Mouse (Mus musculus) testis, postnatal 10 days (tissue): ENCODE results near the gene Stk35.
"Not testable (repeated sequence)": the region's sequence is repeated elsewhere in the genome, so short reads cannot be mapped to it uniquely, and the experiment has no call there.

Source experiments
- DNase-seq: peaks from one replicate; pipeline ENCODE4 v3.0.0; 2021; ENCODE audit warnings: low spot score

Stk35 gene

DNA sequence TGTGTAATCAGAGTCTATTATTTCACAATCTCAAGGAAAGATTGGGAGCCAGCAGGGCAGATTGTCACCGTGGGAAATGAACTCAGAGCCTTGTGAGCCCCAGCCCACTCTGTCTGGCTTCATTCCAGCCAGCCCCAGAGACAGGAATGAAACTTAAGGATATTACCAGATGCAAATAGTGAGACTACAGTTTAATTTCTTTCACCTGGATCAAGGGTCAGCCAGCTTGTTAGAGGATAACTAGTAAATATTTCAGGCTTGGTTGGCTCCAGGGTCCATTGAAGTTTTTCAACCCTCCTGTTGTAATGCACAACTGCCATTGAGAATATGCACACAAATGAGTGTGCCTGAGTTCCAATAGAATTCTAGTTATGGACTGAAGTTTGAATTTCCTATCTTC is 36.6 kb downstream of the Stk35 start:
- DNase-seq: no peak

DNA sequence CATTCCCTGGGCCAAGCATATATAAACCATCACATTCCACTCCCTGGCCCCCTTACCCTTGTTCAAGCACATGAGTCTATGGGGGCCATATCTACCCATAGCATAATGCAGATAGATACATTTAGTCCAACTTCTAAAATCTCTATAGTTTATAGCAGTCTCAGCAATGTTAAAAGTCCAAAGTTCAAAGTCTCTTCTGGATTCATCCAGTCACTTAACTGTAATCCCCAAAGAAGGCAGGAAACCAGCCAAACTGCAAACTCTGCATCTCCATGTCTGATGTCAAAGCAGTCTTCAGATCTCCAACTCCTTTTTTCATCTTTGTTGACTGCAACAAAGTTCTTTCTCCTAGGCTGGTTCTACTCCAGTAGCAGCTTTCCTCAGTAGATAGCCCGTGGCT is 38.0 kb downstream of the Stk35 start:
- no peak for DNase-seq

DNA sequence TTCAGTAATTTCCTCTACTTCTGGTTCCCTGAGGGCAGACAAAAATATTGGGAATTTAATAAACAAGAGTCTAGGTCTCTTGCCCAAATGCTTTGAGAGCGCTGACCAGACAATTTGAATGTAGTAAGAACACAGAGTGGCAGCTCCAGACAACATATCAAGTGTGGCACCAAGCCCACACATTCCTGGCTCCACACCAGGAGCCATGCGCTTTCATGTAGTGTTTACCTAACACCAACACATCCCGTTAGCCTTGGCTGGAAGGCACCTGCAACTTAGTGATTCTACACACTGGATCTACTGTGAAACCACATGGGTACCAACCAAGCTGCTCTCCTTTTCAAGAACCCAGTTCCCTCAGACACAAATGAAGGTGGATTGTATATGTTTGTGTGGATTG is 45.5 kb downstream of the Stk35 start:
- DNase-seq: no peak

DNA sequence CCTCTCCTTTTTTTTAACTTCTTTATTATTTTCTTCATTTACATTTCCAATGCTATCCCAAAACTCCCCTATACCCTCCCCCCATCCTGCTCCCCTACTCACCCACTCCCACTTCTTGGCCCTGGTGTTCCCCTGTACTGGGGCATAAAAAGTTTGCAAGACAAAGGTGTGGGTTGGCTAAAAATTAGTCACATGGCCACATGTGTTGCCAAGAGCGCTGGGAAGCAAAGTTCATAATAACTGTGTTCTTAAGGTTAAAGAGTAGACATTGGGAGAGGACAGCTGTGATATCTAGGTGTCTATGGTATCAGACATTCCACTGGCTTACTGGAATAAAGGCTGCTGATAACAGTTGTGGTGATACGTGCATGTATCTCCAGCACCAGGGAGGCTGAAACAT is 46.2 kb downstream of the Stk35 start:
- no peak for DNase-seq

DNA sequence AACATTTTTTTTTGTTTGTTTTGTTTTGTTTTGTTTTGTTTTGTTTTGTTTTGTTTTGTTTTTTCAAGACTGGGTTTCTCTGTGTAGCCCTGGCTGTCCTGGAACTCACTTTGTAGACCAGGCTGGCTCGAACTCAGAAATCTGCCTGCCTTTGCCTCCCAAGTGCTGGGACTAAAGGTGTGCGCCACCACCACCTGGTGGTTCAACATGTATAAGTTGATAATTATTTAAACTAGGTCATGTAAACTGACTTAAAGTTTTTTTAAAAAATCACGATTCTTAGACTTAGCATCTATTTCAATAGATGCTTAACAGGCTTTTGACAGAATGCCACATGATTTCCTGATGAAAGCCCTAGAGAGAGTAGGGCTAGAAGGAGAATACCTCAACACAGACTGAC is 48.8 kb downstream of the Stk35 start:
- not testable (repeated sequence) for DNase-seq

DNA sequence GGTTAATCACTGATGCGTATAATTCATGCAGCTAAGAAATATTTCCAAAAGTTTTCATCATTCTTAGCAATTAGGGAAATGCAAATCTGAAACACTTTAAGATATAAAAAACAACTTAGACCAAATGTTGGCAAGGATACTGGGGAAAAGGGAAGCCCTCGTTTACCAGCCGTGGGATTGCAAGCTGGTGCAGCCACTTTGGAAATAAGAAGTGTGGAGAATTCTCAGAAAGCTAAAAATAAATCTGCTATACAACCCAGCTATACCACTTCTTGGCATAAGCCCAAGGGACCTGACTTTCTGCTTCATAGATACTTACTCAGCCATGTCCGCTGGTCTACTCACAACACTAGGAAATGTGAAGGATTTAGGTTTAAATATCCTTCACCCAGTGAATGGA is 51.2 kb downstream of the Stk35 start:
- no peak for DNase-seq

DNA sequence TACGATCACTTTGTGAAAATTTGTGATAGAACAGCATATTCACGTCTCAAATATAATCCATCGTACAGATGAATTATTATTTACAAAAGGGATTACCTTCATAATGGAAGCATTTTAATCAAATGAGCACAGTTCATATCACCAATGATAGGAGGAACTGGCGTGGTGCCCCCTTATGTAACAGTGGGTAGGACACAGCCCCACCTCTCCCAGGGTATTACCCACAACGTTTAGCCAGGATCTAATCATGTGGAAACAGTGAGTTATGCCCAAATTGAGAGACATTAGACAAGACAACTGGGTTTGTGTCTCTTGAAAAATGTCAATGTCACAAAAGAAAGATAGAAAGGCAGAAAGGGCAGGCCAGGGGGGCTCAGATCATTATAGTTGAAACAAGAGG is 62.9 kb downstream of the Stk35 start:
- DNase-seq: no peak

DNA sequence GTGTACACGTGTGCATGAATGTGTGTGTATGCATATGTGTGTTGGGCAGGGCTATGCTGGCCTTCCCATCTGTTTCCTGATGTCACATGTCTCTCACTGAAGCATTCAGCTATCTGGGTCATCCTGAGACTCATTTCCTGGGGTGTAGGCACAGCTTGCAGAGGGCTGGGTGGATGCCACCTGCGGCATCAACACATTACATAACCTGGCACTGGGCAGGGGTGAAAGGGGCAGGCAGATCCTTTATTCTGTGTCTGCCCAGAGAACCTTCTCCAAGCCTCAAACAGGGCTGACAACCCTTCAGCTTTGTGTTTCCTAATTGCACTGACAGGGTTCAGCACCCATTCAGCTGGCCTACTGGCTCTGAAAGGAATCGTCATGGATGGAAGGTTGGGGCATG is 64.6 kb downstream of the Stk35 start:
- DNase-seq: no peak

DNA sequence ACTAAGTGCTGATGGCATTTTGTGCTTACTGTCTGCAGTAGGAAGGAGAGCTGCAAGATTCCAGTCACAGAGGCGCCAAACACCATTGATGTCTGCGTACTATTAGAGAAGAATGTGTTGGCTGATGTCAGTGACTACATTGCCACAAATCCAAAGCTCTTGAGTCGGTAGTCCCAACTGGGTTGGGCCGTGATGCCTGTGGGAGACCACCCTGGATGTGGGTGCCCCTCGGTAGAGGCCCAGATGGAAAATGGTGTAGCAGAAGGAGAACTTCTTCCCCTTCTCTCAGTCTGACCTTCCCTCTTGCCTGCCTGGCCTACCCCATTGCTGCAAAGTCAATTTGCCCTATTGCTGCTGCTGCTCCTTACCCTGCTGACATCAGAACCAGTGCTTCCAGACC is 68.8 kb downstream of the Stk35 start:
- DNase-seq: no peak

DNA sequence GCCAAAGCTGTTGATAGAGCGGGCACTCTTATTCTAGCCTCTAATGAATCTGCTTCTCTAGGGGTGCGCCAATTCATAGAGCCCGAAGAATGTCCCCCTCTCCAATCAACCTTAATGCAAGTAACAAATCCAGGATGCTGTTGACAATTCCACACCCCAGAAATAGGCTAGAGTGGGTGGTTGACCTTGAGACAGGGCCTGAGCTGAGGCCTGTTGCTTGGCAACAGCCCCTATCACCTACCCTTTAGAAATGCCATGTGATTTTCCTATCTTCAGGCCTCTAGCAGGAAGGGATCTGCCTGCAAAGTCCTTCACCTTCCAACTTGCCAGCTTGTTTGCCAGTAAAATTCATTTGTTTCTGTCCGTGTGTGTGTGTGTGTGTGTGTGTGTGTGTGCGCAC is 70.9 kb downstream of the Stk35 start:
- DNase-seq: no peak

DNA sequence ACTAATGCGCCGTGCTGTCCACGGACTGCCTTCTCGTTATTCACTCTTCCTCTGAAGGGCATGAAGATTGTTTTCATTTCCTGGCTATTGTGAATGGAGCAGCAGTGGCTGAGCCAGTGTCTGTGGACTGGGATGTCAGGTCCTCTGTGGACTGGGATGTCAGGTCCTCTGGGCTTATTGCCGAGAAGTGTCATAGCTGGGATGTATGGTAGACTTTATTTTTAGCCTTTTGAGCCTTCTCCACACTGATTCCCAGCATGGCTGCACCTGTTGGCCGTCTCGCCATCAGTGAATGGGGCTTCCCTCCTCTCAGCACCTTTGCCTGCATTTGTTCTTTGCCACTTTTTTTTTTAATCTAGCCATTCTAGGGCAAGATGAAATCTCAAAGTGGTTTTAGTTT is 71.8 kb downstream of the Stk35 start:
- DNase-seq: no peak

DNA sequence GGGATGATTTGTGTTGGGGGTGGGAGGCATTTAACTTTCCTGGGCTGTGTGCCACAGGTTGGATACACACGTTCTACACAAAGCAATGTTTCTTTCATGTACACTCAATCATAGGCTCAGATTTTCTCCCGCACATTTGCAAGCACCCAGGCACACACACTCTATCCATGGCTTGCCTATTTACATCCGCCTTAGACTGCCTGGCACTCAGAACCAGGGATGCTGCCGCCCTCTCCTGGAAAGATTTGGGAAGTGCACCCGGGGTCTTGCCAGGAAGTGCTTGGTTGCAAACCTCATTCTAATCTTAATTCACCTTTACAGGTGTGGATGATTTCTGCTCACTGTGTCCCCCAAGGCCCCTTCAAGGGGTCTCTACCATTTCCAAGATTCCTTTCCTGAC is 73.2 kb downstream of the Stk35 start:
- peak; percentile 89 for DNase-seq

DNA sequence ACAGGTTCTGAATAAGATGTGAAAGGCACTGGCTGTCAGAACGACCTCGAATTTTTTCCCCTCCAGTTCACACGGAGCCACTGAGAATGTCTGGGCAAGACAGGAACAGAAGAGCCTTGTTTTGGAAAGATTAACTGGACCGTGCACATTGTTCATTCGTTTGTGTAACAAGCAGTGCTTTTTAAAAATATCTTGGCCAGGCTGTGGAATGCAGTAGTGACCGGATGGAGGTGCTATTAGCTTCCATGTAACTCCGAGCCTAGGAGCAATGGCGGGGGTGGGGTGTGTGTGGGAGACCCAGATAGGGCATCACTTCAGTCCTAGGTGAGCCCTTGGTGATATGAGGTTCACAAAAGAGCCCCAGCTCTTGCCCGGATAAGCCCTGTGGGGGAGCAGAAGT is 73.8 kb downstream of the Stk35 start:
- DNase-seq: peak; percentile 54

DNA sequence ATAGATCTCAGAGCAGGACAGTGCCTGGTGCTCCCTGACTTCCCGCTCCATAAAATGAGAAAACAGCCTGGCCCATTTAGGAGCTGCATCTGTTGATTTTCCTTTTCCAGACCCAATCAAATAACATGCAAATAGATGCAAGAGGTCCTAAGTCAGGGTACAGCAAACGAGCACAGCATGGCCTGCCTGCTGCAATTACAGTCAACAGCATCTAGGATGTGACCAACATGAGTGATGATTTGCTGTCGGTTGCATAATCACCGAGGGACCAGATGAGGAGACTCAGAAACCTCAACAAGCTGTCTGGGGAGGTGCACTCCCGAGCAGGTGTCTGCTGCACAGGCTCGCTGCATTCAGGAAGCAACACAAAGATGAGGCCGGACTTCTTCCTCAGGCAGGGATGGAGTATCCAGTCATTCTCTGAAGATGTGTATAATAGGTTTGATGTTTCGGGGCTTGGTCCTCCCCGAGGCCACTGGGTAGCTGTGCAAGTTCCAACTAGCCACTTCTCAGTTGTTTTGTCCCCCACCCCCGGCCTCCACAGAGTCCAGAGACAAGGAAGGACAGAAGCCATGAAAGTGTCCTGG is 74.3 kb downstream of the Stk35 start:
- DNase-seq: no peak

DNA sequence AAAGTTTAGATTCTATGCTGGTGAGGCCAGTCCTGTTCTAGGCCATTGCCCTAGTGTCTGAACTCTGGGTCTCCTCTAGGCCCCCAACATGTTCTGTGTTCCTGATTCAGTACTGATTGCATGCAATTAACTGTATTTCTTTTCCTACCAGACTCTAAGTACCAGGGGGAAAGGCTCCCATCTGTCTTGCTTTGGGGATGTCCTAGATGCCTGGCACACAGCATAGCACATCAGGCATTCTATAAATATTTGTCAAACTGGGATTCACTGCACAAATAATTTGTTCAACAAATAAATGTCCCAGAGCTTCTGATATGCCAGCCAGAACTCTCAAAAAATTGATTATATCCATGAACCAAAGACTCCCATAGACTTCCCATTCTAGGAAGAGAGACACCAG is 76.6 kb downstream of the Stk35 start:
- no peak for DNase-seq

DNA sequence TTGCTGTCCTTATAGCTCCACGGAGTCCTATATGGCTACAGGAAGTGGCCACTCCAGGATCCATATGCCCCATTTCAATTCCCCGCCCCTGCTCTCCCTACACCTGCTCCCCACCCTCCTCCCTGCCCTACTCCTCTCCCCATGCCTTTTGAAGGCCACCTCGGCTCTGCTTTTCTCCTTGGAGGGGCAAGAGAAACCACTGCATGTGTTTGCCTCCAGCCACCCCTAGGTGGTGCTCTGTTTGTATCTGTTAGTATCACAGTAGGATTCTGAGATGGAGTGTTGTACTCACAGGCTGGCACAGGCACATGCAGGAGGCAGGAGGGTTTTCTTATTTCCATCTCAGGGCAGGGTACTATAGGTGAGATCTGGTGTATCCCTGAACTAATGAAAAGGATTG is 79.5 kb downstream of the Stk35 start:
- peak; percentile 71 for DNase-seq

DNA sequence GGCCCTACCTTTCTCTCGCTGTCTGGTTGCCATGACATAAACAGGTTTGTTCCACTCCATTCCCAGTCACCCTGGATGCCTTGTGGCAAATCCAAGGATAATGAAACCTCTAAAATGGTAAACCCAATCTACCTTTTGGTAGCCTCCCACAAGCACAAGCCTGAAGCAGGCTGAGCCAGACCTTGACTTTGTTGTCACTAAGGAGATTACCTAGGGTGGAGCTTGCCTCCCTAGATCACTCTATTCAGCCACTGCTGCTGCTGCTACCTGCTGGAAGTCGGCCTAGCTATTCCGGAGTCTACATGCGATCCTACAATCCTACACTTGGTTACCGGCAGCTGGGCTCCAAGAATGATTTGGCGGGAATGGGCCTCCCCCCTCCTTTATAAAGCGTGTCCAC is 79.9 kb downstream of the Stk35 start:
- no peak for DNase-seq

DNA sequence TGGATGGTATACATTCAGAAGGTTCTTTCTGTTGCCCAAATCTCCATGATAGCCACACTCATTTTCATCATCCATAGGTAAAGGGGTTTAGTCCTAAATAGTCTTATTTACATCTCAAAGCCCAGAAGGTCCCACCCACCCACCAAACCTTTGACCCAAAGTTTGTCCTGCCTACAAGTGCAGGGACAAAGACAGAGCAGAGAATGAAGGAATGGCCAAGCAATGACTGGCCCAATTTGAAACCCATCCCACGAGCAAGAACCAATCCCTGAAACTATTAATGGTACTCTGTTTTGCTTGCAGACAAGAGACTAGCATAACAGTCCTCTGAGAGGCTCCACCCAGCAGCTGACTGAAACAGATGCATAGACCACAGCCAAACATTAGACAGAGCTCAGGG is 81.6 kb downstream of the Stk35 start:
- DNase-seq: no peak
